Comparison of ENCODE assay signal across 21 mouse cellular contexts in the genomic region with DNA sequence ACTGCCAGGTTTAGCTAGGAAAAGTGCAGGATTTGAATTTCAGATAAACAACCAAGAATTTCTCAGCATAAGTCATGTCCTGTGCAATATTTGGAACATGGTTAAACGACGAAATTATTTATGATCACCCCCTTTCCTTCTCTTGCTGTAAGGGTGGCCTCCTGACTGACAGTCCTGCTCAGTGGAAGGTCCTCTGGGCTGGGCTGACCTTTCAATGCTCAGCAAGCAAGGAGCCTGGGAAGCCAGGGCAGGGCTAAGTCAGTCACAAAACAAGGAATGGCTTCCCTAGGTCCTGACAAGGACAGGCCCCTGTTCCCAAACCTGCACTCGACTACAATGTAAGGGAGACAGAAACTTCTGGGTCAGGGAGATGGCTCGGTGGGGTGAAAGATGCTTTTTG. TPM values are rescaled to one million over a fixed set of nuclear protein-coding genes. Genes with fewer than 3 reads are reported as not detected.
DNase-seq lines count a peak whose midpoint lies in the region; ATAC-seq and TF ChIP-seq lines count a peak whose summit lies in the region.
"Had no signal": no experiment of that assay in that cellular context is flagged by ENCODE, and none has a peak within 500 bp of the region (broad histone marks: within the 10 kb centered on the region; RNA-seq: fewer than 3 reads in every experiment).

No protein-coding gene starts in this region.

- no peak for TF ChIP-seq CTCF in lung, embryonic 14.5 days (IDR thresholded peaks at IDR 0.05; ENCODE audit: low read depth)
- TF ChIP-seq CTCF in lung, adult 2 months (IDR thresholded peaks at IDR 0.05; ENCODE audit: insufficient read depth, low read length), result no peak

- H3K27ac ChIP-seq in kidney, embryonic 16.5 days (ENCODE audit: low read length), result peak overlapping the region; percentile 29; the same call in 1 of the 2 replicates
- no peak overlapping the region for H3K27ac ChIP-seq in kidney, embryonic 14.5 days (ENCODE audit: low read depth, low read length)
- H3K27ac ChIP-seq in lung, embryonic 14.5 days (ENCODE audit: low read depth), result no peak overlapping the region
- 0 out of 2 replicates have a peak overlapping the region, but pooled peaks have one; percentile 12 for H3K27ac ChIP-seq in limb, embryonic 10.5 days
- H3K27ac ChIP-seq: forebrain, embryonic 10.5 days; forebrain, embryonic 13.5 days; gastrocnemius, adult 2 months; hindbrain, embryonic 12.5 days; hindbrain, embryonic 15.5 days had no signal

- no peak overlapping the region for H3K9ac ChIP-seq in kidney, embryonic 16.5 days (replicated peaks; ENCODE audit: low read length)
- no peak overlapping the region for H3K9ac ChIP-seq in kidney, embryonic 14.5 days (ENCODE audit: low read depth, low read length)
- peak overlapping the region; percentile 8; the same call in 1 of the 2 replicates for H3K9ac ChIP-seq in lung, embryonic 14.5 days
- H3K9ac ChIP-seq: forebrain, embryonic 13.5 days; hindbrain, embryonic 12.5 days; hindbrain, embryonic 15.5 days had no signal

- no peak for TF ChIP-seq POLR2A in lung, adult 2 months (IDR thresholded peaks at IDR 0.05; ENCODE audit: borderline replicate concordance, extremely low read depth, low read depth, low read length)

- intact Hi-C loops in left cerebral cortex, postnatal 14 days (cut with DNase I), result loop anchor here (5.0 kb wide), 1 partner anchor 60 kb away; no protein-coding TSS in a partner anchor

- ATAC-seq in kidney, embryonic 16.5 days (ENCODE audit: low FRiP score, low TSS enrichment), result no peak
- ATAC-seq in kidney, embryonic 14.5 days (ENCODE audit: low FRiP score, low TSS enrichment), result no peak
- ATAC-seq in lung, embryonic 14.5 days (ENCODE audit: insufficient read depth), result no peak
- ATAC-seq: activated CD4-positive, CD25-positive, alpha-beta regulatory T cell, adult 4 months; CD4-positive, CD25-positive, alpha-beta regulatory T cell, adult 4 months; forebrain, embryonic 13.5 days; forebrain, embryonic 16.5 days had no signal

- no peak for DNase-seq in lung, embryonic 14.5 days
- DNase-seq in lung, adult 2 months, result no peak
- peak; percentile 25 for DNase-seq in adipocyte (ENCODE audit: low spot score)
- DNase-seq in limb, embryonic 10.5 days (ENCODE audit: low spot score), result no peak
- no peak for DNase-seq in left cerebral cortex, adult 18-20 months (ENCODE audit: low spot score in 2 of 2)
- DNase-seq in left cerebral cortex, postnatal 14 days (ENCODE audit: low spot score in 2 of 2), result no peak
- DNase-seq: cerebellum, adult 11-12 months; cerebellum, adult 8-10 months; cerebellum, postnatal 36 days; gastrocnemius, adult 2 months; gastrocnemius, postnatal 14 days had no signal

- no peaks in the 10 kb centered on the region for H3K9me3 ChIP-seq in kidney, embryonic 16.5 days (ENCODE audit: low read length)
- no peaks in the 10 kb centered on the region for H3K9me3 ChIP-seq in kidney, embryonic 14.5 days (ENCODE audit: control insufficient read depth, low read length)
- H3K9me3 ChIP-seq in lung, embryonic 14.5 days (ENCODE audit: low read depth, low read length), result no peaks in the 10 kb centered on the region
- no peaks in the 10 kb centered on the region for H3K9me3 ChIP-seq in limb, embryonic 10.5 days (replicated peaks)
- H3K9me3 ChIP-seq: forebrain, embryonic 10.5 days; forebrain, embryonic 13.5 days; hindbrain, embryonic 12.5 days; hindbrain, embryonic 15.5 days had no signal

- H3K4me1 ChIP-seq in kidney, embryonic 16.5 days (ENCODE audit: insufficient read depth, low read length), result peaks cover 27% of the 10 kb centered on the region
- peaks cover 7% of the 10 kb centered on the region for H3K4me1 ChIP-seq in kidney, embryonic 14.5 days (ENCODE audit: control insufficient read depth, insufficient read depth, low read length)
- H3K4me1 ChIP-seq in lung, embryonic 14.5 days (ENCODE audit: insufficient read depth), result 0 out of 2 replicates have a peak, but pooled peaks cover 3% of the 10 kb centered on the region
- H3K4me1 ChIP-seq in lung, adult 2 months (ENCODE audit: control insufficient read depth, insufficient read depth, low read length), result no peaks in the 10 kb centered on the region
- peaks cover 8% of the 10 kb centered on the region for H3K4me1 ChIP-seq in limb, embryonic 10.5 days
- H3K4me1 ChIP-seq: forebrain, embryonic 13.5 days; hindbrain, embryonic 12.5 days; hindbrain, embryonic 15.5 days had no signal

- H3K27me3 ChIP-seq in kidney, embryonic 16.5 days (ENCODE audit: insufficient read depth, low read length), result no peaks in the 10 kb centered on the region
- H3K27me3 ChIP-seq in kidney, embryonic 14.5 days (ENCODE audit: control insufficient read depth, insufficient read depth, low read length), result no peaks in the 10 kb centered on the region
- no peaks in the 10 kb centered on the region for H3K27me3 ChIP-seq in lung, embryonic 14.5 days (ENCODE audit: insufficient read depth, low read length)
- no peaks in the 10 kb centered on the region for H3K27me3 ChIP-seq in limb, embryonic 10.5 days (ENCODE audit: low read depth, poor library complexity, severe bottlenecking)
- H3K27me3 ChIP-seq: forebrain, embryonic 13.5 days; hindbrain, embryonic 12.5 days; hindbrain, embryonic 15.5 days had no signal

- H3K36me3 ChIP-seq in kidney, embryonic 16.5 days (ENCODE audit: insufficient read depth, low read length), result no peaks in the 10 kb centered on the region
- H3K36me3 ChIP-seq in kidney, embryonic 14.5 days (ENCODE audit: control insufficient read depth, insufficient read depth, low read length), result no peaks in the 10 kb centered on the region
- H3K36me3 ChIP-seq in lung, embryonic 14.5 days (ENCODE audit: insufficient read depth), result no peaks in the 10 kb centered on the region
- H3K36me3 ChIP-seq in limb, embryonic 10.5 days, result no peaks in the 10 kb centered on the region
- H3K36me3 ChIP-seq: forebrain, embryonic 10.5 days; hindbrain, embryonic 12.5 days; hindbrain, embryonic 15.5 days had no signal

- no peak overlapping the region for H3K4me3 ChIP-seq in kidney, embryonic 16.5 days (ENCODE audit: low read length)
- H3K4me3 ChIP-seq in kidney, embryonic 14.5 days (ENCODE audit: low read length), result no peak overlapping the region
- no peak overlapping the region for H3K4me3 ChIP-seq in lung, embryonic 14.5 days (ENCODE audit: low read depth, low read length)
- H3K4me3 ChIP-seq in lung, adult 2 months (replicated peaks; ENCODE audit: extremely low read depth, low read depth, low read length), result no peak overlapping the region
- no peak overlapping the region for H3K4me3 ChIP-seq in limb, embryonic 10.5 days
- H3K4me3 ChIP-seq: forebrain, embryonic 10.5 days; forebrain, embryonic 13.5 days; gastrocnemius, adult 2 months; hindbrain, embryonic 12.5 days; hindbrain, embryonic 15.5 days had no signal

- WGBS in kidney, embryonic 16.5 days, result 49% methylated on average over 4 of the region's 4 CpGs
- 56% methylated on average over 4 of the region's 4 CpGs for whole genome bisulfite sequencing in kidney, embryonic 14.5 days
- 45% methylated on average over 4 of the region's 4 CpGs for WGBS in lung, embryonic 14.5 days
- 66% methylated on average over 4 of the region's 4 CpGs for WGBS in lung, adult 2 months
- WGBS in limb, embryonic 10.5 days, result 70% methylated on average over 4 of the region's 4 CpGs

- H3K4me2 ChIP-seq in kidney, embryonic 16.5 days (replicated peaks; ENCODE audit: low read depth, low read length), result no peak overlapping the region
- no peak overlapping the region for H3K4me2 ChIP-seq in kidney, embryonic 14.5 days (replicated peaks; ENCODE audit: low read depth, low read length)
- no peak overlapping the region for H3K4me2 ChIP-seq in lung, embryonic 14.5 days
- H3K4me2 ChIP-seq: forebrain, embryonic 13.5 days; heart, embryonic 11.5 days; hindbrain, embryonic 12.5 days; hindbrain, embryonic 15.5 days had no signal

RNA-seq across cellular contexts. Expression of a gene that starts 2.0 kb away (rescaled TPM):
- 2.4 and 4.4 TPM in 2 replicates for polyA plus RNA-seq in kidney, embryonic 16.5 days (2015; fragmentation: Nextera tagmentation; extraction: Ambion mirVana)
- 3.0 and 4.2 TPM in 2 replicates for polyA plus RNA-seq in kidney, embryonic 14.5 days (2014; fragmentation: Nextera tagmentation; extraction: Ambion mirVana)
- 5.5 and 9.9 TPM in 2 replicates for polyA plus RNA-seq in lung, embryonic 14.5 days (2014; fragmentation: Nextera tagmentation; extraction: Ambion mirVana)
- polyA plus RNA-seq in lung, adult 2 months (2012; rRNA removed), result 79.1 and 85.6 TPM in 2 replicates
- 3.6 and 4.0 TPM in 2 replicates for polyA plus RNA-seq in limb, embryonic 10.5 days (2016; fragmentation: Nextera tagmentation; extraction: Ambion mirVana)
- total RNA-seq in left cerebral cortex, adult 18-20 months (2021), result 10 to 100 TPM; 35.5 to 39.2 TPM
- 10 to 100 TPM; 29.3 to 32.9 TPM for total RNA-seq in left cerebral cortex, postnatal 14 days (2021)

RNA-seq across cellular contexts. Expression of a gene that starts 20.5 kb away (rescaled TPM):
- 19.2 and 22.7 TPM in 2 replicates for polyA plus RNA-seq in kidney, embryonic 16.5 days (2015; fragmentation: Nextera tagmentation; extraction: Ambion mirVana)
- 12.6 and 16.9 TPM in 2 replicates for polyA plus RNA-seq in kidney, embryonic 14.5 days (2014; fragmentation: Nextera tagmentation; extraction: Ambion mirVana)
- polyA plus RNA-seq in lung, embryonic 14.5 days (2014; fragmentation: Nextera tagmentation; extraction: Ambion mirVana), result 13.9 and 14.5 TPM in 2 replicates
- 13.6 and 15.9 TPM in 2 replicates for polyA plus RNA-seq in lung, adult 2 months (2012; rRNA removed)
- 17.9 and 19.6 TPM in 2 replicates for polyA plus RNA-seq in limb, embryonic 10.5 days (2016; fragmentation: Nextera tagmentation; extraction: Ambion mirVana)
- total RNA-seq in left cerebral cortex, adult 18-20 months (2021), result 1 to 10 TPM; 7.1 to 9.7 TPM
- 1 to 10 TPM; 6.2 TPM for total RNA-seq in left cerebral cortex, postnatal 14 days (2021)

RNA-seq across cellular contexts. Expression of a gene that starts 50.0 kb away (rescaled TPM):
- 20.7 and 21.4 TPM in 2 replicates for polyA plus RNA-seq in kidney, embryonic 16.5 days (2015; fragmentation: Nextera tagmentation; extraction: Ambion mirVana)
- 8.0 and 9.5 TPM in 2 replicates for polyA plus RNA-seq in kidney, embryonic 14.5 days (2014; fragmentation: Nextera tagmentation; extraction: Ambion mirVana)
- polyA plus RNA-seq in lung, embryonic 14.5 days (2014; fragmentation: Nextera tagmentation; extraction: Ambion mirVana), result 10.4 and 10.6 TPM in 2 replicates
- 13.0 and 107 TPM in 2 replicates for polyA plus RNA-seq in lung, adult 2 months (2012; rRNA removed)
- polyA plus RNA-seq in limb, embryonic 10.5 days (2016; fragmentation: Nextera tagmentation; extraction: Ambion mirVana), result 29.7 and 38.7 TPM in 2 replicates
- 1 to 10 TPM; 1.4 to 2.6 TPM for total RNA-seq in left cerebral cortex, adult 18-20 months (2021)
- total RNA-seq in left cerebral cortex, postnatal 14 days (2021), result 1 to 10 TPM; 1.0 to 1.4 TPM

Comparison
In these comparisons a context has a peak if more than half of its experiments do, and no peak if none do; other contexts are left out.
1. H3K27ac ChIP-seq: peak in kidney, embryonic 16.5 days (single experiment) and limb, embryonic 10.5 days (single experiment); none in kidney, embryonic 14.5 days (single experiment) and lung, embryonic 14.5 days (single experiment).